Mouse (Mus musculus): ENCODE results near the gene Nckap5. TPM values are rescaled to one million over a fixed set of nuclear protein-coding genes. Genes with fewer than 3 reads are reported as not detected.
"Not testable (repeated sequence)": the region's sequence is repeated elsewhere in the genome, so short reads cannot be mapped to it uniquely, and the experiment has no call there.

The Nckap5 gene
- polyA plus RNA-seq, 1 experiment, result 0.09 TPM

DNA sequence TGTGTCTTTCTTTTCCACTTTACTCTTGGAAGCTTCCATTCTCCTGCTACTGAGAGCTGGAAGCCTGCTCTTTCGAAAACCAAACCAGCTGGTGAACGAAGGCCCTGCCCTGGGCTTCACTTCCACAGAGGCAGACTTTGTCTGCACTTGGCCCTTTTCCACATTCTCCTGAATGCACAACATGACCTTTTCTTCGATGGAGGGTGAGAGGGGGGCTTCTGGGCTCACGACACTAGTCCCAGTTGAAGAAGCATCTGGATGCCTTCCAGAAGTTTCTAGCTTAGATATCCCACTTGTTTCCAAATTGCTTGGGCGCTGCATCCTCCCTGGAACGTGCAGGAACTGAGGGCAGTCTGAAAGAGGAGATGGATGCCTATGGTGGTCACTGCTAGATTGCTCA is 806.1 kb downstream of the Nckap5 start:
- H3K4me3 ChIP-seq (ENCODE audit: low read depth, low read length), result no peak overlapping the region
- no peaks in the 10 kb centered on the region; the same call in 1 of the 2 replicates for H3K9me3 ChIP-seq (replicated peaks; ENCODE audit: control insufficient read depth, insufficient read depth, low read length, poor library complexity, severe bottlenecking)
- H3K9ac ChIP-seq (ENCODE audit: low read depth, poor library complexity, severe bottlenecking), result no peak overlapping the region
- no peaks in the 10 kb centered on the region for H3K27me3 ChIP-seq (ENCODE audit: control insufficient read depth, insufficient read depth, low read length, poor library complexity, severe bottlenecking)
- no peak for TF ChIP-seq CTCF (IDR thresholded peaks at IDR 0.05; ENCODE audit: low read depth, low read length)
- TF ChIP-seq EP300 (IDR thresholded peaks at IDR 0.05; ENCODE audit: insufficient read depth, low read depth, low read length), result no peak
- no peak for TF ChIP-seq POLR2A (IDR thresholded peaks at IDR 0.05; ENCODE audit: insufficient read depth, low read length)
- no peaks in the 10 kb centered on the region for H3K4me1 ChIP-seq (ENCODE audit: control insufficient read depth, insufficient read depth, low read length)
- H3K36me3 ChIP-seq (ENCODE audit: control insufficient read depth, insufficient read depth, low read length, poor library complexity, severe bottlenecking), result no peaks in the 10 kb centered on the region
- no peak overlapping the region for H3K27ac ChIP-seq (ENCODE audit: insufficient read depth, low read length)

DNA sequence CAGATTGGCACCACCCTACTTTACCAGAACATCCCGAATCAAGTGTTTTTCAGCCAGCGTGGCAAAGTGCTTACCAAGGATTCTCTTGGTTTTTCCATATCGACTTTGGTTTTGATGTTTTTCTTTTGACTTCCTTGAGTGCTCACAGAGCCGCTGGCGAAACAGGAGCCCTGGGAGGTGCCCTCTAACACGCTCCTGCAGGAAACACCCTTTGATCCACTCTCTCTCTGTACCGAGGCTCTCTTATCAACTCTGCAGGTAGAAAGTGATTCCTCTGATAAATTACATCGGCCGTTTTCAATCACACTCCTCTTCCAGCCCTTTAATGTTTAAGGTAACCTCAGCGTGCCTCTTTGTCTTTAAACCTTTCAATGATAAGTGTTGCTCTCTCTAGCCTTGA is 807.6 kb downstream of the Nckap5 start:
- TF ChIP-seq CTCF (IDR thresholded peaks at IDR 0.05; ENCODE audit: low read depth, low read length) (no peak), EP300 (IDR thresholded peaks at IDR 0.05; ENCODE audit: insufficient read depth, low read depth, low read length) (no peak), POLR2A (IDR thresholded peaks at IDR 0.05; ENCODE audit: insufficient read depth, low read length) (no peak)
- Histone ChIP-seq H3K36me3 (ENCODE audit: control insufficient read depth, insufficient read depth, low read length, poor library complexity, severe bottlenecking) (no peaks in the 10 kb centered on the region), H3K27ac (ENCODE audit: insufficient read depth, low read length) (no peak overlapping the region), H3K9ac (ENCODE audit: low read depth, poor library complexity, severe bottlenecking) (no peak overlapping the region), H3K4me1 (ENCODE audit: control insufficient read depth, insufficient read depth, low read length) (no peaks in the 10 kb centered on the region), H3K9me3 (replicated peaks; ENCODE audit: control insufficient read depth, insufficient read depth, low read length, poor library complexity, severe bottlenecking) (no peaks in the 10 kb centered on the region; the same call in 1 of the 2 replicates), H3K27me3 (ENCODE audit: control insufficient read depth, insufficient read depth, low read length, poor library complexity, severe bottlenecking) (no peaks in the 10 kb centered on the region), H3K4me3 (ENCODE audit: low read depth, low read length) (no peak overlapping the region)

DNA sequence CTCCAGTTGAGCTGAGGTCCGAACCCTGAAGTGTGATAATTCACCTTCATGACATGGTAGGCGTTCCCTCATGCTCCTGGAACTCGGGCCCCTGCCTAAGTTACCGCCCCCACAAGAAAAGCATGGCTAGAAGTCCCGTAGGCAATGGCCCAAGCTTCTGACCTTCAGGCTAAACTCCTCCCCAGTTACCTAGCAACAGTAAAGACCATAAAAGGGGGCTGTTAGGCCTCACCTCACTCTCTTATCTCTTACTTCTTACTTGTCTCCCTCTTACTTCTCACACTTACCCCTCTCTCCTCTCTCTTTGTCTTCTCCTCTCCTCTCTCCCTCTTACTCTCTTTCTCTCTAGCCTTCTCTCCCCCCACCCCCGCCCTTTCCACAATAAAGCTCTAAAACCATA is 811.9 kb downstream of the Nckap5 start:
- H3K4me1 ChIP-seq (ENCODE audit: control insufficient read depth, insufficient read depth, low read length); H3K36me3 ChIP-seq (ENCODE audit: control insufficient read depth, insufficient read depth, low read length, poor library complexity, severe bottlenecking); H3K27ac ChIP-seq (ENCODE audit: insufficient read depth, low read length); H3K4me3 ChIP-seq (ENCODE audit: low read depth, low read length); H3K9ac ChIP-seq (ENCODE audit: low read depth, poor library complexity, severe bottlenecking); H3K27me3 ChIP-seq (ENCODE audit: control insufficient read depth, insufficient read depth, low read length, poor library complexity, severe bottlenecking); H3K9me3 ChIP-seq (replicated peaks; ENCODE audit: control insufficient read depth, insufficient read depth, low read length, poor library complexity, severe bottlenecking): not testable (repeated sequence)

DNA sequence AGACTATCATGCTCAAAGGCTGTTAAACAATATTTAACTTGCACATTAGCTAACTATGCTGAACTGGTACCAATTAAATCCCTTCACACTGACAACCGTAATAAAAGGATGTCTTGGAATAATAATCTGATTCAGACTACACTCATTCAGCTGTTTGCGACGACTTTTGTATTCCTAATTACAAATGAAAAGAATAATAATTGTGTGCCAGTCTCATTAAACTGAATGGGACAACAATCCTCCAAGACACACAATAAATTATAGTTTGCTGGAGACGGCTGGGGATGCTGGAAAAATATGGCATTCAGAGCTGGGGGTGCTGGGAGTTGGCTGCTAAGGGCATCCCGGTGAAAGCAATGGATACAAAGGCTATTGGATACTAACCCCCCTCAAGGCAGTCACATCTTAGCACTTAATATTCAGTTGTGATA is 818.9 kb downstream of the Nckap5 start:
- H3K9me3 ChIP-seq (replicated peaks; ENCODE audit: control insufficient read depth, insufficient read depth, low read length, poor library complexity, severe bottlenecking), result no peaks in the 10 kb centered on the region
- H3K9ac ChIP-seq (ENCODE audit: low read depth, poor library complexity, severe bottlenecking), result no peak overlapping the region
- H3K36me3 ChIP-seq (ENCODE audit: control insufficient read depth, insufficient read depth, low read length, poor library complexity, severe bottlenecking), result no peaks in the 10 kb centered on the region
- no peak overlapping the region for H3K27ac ChIP-seq (ENCODE audit: insufficient read depth, low read length)
- no peak for TF ChIP-seq CTCF (IDR thresholded peaks at IDR 0.05; ENCODE audit: low read depth, low read length)
- no peak for TF ChIP-seq POLR2A (IDR thresholded peaks at IDR 0.05; ENCODE audit: insufficient read depth, low read length)
- H3K4me3 ChIP-seq (ENCODE audit: low read depth, low read length), result no peak overlapping the region
- no peaks in the 10 kb centered on the region for H3K27me3 ChIP-seq (ENCODE audit: control insufficient read depth, insufficient read depth, low read length, poor library complexity, severe bottlenecking)
- no peaks in the 10 kb centered on the region for H3K4me1 ChIP-seq (ENCODE audit: control insufficient read depth, insufficient read depth, low read length)

DNA sequence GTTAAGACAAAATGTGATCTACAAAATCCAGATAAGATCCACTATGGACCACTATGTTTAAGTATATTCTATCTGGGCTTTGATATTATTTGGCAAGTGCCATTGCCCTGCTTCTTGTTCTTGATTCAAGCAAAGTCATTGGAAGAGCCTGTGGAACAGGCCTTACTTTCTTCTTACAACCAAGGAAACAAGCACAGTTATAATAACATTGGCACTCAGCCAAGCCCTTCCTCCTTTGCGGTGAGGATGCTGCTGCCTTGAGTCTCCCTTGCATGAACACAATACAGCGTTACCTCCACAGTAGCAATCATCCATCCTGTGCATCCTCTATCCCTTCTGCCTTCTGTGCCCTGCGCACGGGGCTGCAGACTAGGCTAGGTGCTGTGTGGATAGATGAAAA is 823.0 kb downstream of the Nckap5 start:
- no peak for TF ChIP-seq CTCF (IDR thresholded peaks at IDR 0.05; ENCODE audit: low read depth, low read length)
- TF ChIP-seq POLR2A (IDR thresholded peaks at IDR 0.05; ENCODE audit: insufficient read depth, low read length), result no peak
- TF ChIP-seq EP300 (IDR thresholded peaks at IDR 0.05; ENCODE audit: insufficient read depth, low read depth, low read length), result no peak
- Histone ChIP-seq H3K4me1 (ENCODE audit: control insufficient read depth, insufficient read depth, low read length) (no peaks in the 10 kb centered on the region), H3K4me3 (ENCODE audit: low read depth, low read length) (no peak overlapping the region), H3K9me3 (replicated peaks; ENCODE audit: control insufficient read depth, insufficient read depth, low read length, poor library complexity, severe bottlenecking) (no peaks in the 10 kb centered on the region), H3K36me3 (ENCODE audit: control insufficient read depth, insufficient read depth, low read length, poor library complexity, severe bottlenecking) (no peaks in the 10 kb centered on the region), H3K27ac (ENCODE audit: insufficient read depth, low read length) (no peak overlapping the region), H3K27me3 (ENCODE audit: control insufficient read depth, insufficient read depth, low read length, poor library complexity, severe bottlenecking) (no peaks in the 10 kb centered on the region), H3K9ac (ENCODE audit: low read depth, poor library complexity, severe bottlenecking) (no peak overlapping the region)

DNA sequence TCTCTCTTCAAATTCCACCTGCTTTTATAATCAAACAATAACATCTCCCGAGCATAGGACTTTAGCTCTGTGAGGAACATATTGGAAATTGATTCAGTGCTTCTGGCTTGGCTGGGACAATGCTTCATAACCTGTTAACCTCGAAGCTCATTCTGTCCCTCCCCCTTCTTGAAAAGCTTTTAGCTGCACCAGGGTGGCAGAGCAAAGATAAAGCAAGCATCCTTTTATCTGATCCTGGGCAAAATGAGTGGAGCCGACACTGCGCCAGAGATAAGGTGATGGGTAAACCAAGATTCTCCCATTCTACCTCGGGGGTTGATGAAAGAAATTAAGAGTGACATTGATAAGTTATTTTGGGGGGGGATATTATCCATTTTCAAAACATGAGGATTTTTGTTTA is 824.9 kb downstream of the Nckap5 start:
- Histone ChIP-seq H3K9ac (ENCODE audit: low read depth, poor library complexity, severe bottlenecking) (no peak overlapping the region), H3K9me3 (replicated peaks; ENCODE audit: control insufficient read depth, insufficient read depth, low read length, poor library complexity, severe bottlenecking) (no peaks in the 10 kb centered on the region)
- no peak for TF ChIP-seq CTCF (IDR thresholded peaks at IDR 0.05; ENCODE audit: low read depth, low read length)
- TF ChIP-seq EP300 (IDR thresholded peaks at IDR 0.05; ENCODE audit: insufficient read depth, low read depth, low read length), result no peak
- no peak for TF ChIP-seq POLR2A (IDR thresholded peaks at IDR 0.05; ENCODE audit: insufficient read depth, low read length)

More for the DNA sequence above, 824.9 kb downstream of the Nckap5 start:
- H3K4me3 ChIP-seq (ENCODE audit: low read depth, low read length), result no peak overlapping the region
- no peak overlapping the region for H3K27ac ChIP-seq (ENCODE audit: insufficient read depth, low read length)
- no peaks in the 10 kb centered on the region for H3K27me3 ChIP-seq (ENCODE audit: control insufficient read depth, insufficient read depth, low read length, poor library complexity, severe bottlenecking)
- H3K36me3 ChIP-seq (ENCODE audit: control insufficient read depth, insufficient read depth, low read length, poor library complexity, severe bottlenecking), result no peaks in the 10 kb centered on the region
- no peaks in the 10 kb centered on the region for H3K4me1 ChIP-seq (ENCODE audit: control insufficient read depth, insufficient read depth, low read length)

Measured in ES-Bruce4 (cell line).